Comparison of ENCODE assay signal across 9 mouse cellular contexts in the genomic region with DNA sequence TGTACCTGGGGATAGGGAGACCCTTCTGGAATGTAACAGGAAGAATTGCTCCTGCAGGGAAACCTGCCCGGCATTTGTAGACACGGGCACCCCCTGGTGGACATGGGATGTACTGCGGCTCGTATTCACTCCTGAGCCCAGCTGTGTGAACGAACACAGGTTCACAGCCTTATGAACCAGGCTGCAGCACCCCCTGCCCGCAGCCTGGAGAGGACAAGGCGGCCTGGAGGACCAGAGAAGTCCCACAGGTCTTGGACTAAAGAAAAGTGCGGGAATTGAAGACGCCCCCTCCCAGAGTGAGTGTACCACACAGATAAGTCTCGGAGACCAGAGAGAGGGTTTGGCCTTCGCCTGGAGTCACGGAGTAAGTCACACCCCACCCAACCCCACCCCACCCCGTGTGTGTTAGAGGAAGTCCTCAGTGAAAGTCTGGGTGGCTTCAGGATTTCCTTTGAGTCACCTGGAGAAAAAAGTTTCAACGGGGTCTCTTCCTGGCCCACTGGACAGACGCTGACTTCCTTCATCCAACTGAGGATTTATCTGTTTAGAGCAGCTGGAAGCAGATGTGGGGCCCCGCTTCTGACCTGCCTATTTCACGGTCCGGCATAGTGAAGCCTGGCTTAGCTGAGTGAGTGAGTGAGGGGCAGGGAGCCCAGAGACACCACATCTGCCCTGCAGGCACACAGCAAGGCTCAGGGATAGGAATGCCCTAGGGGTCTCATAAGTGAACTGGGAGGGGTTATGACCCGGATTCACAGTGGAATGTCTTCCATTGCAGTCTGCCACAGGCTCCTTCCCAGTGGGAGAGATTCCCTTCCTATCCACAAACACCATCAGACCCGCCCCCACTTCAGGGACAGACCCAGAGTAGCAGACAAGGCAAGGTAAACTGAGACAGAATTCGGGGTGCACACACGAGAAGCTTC. TPM values are rescaled to one million over a fixed set of nuclear protein-coding genes. Genes with fewer than 3 reads are reported as not detected.
DNase-seq lines count a peak whose midpoint lies in the region; ATAC-seq and TF ChIP-seq lines count a peak whose summit lies in the region.
"Had no signal": no experiment of that assay in that cellular context is flagged by ENCODE, and none has a peak within 500 bp of the region (broad histone marks: within the 10 kb centered on the region; RNA-seq: fewer than 3 reads in every experiment).

No protein-coding gene starts in this region.

- peak overlapping the region; percentile 67 for H3K9ac ChIP-seq in MEL (ENCODE audit: control insufficient read depth, low read depth, low read length, poor library complexity, severe bottlenecking)
- no peak overlapping the region for H3K9ac ChIP-seq in hindbrain, embryonic 14.5 days
- H3K9ac ChIP-seq: lung, embryonic 15.5 days had no signal

- H3K4me2 ChIP-seq in hindbrain, embryonic 14.5 days (replicated peaks), result no peak overlapping the region
- H3K4me2 ChIP-seq: lung, embryonic 15.5 days had no signal

- H3K4me1 ChIP-seq in MEL (ENCODE audit: control insufficient read depth in 1 of 2, insufficient read depth in 2 of 2, low read length in 2 of 2), result peaks cover 0 to 7% of the 10 kb centered on the region in 2 experiments; a peak in 1 of 4 replicates
- H3K4me1 ChIP-seq in hindbrain, embryonic 14.5 days (replicated peaks; ENCODE audit: control insufficient read depth, insufficient read depth, low read length), result peaks cover 3% of the 10 kb centered on the region; the same call in 1 of the 2 replicates

- peak overlapping the region; percentile 43 for H3K27ac ChIP-seq in MEL (ENCODE audit: control insufficient read depth, low read depth, low read length)
- H3K27ac ChIP-seq in hindbrain, embryonic 14.5 days, result no peak overlapping the region
- H3K27ac ChIP-seq: lung, embryonic 15.5 days had no signal

- peaks cover 0 to 11% of the 10 kb centered on the region in 2 experiments; a peak in 2 of 4 replicates for H3K36me3 ChIP-seq in MEL (ENCODE audit: control insufficient read depth in 1 of 2, insufficient read depth in 2 of 2, low read length in 2 of 2)
- no peaks in the 10 kb centered on the region for H3K36me3 ChIP-seq in hindbrain, embryonic 14.5 days (replicated peaks; ENCODE audit: control insufficient read depth, insufficient read depth)
- H3K36me3 ChIP-seq: lung, embryonic 15.5 days had no signal

- peak; percentile 92 for DNase-seq in MEL (ENCODE audit: low read depth, low spot score)
- peak; percentile 82 for DNase-seq in cerebellum, adult 11-12 months
- DNase-seq in frontal cortex, postnatal 25 days (ENCODE audit: low spot score in 2 of 2), result peak; percentile 95 to 98
- peak; percentile 95 for DNase-seq in hindbrain, embryonic 14.5 days (ENCODE audit: low spot score)
- DNase-seq in layer of hippocampus, postnatal 25 days (ENCODE audit: extremely low spot score in 1 of 2, low spot score in 1 of 2), result peak; percentile 96 to 99
- DNase-seq in lung, postnatal 4 days, result peak; percentile 86 to 93
- peak; percentile 79 for DNase-seq in retina, postnatal 7 days (ENCODE audit: low read depth, low spot score)
- peak; percentile 87 to 93 for DNase-seq in thymus, postnatal 36 days

- no peak for TF ChIP-seq POLR2A in MEL (IDR thresholded peaks at IDR 0.05; ENCODE audit: control insufficient read depth in 1 of 2, insufficient read depth in 1 of 2, low read depth in 1 of 2, low read length in 2 of 2, poor library complexity in 1 of 2)

- peak overlapping the region; percentile 49 to 58 for H3K4me3 ChIP-seq in MEL (ENCODE audit: control insufficient read depth in 1 of 2, insufficient read depth in 1 of 2, low read depth in 2 of 2, low read length in 2 of 2)
- no peak overlapping the region for H3K4me3 ChIP-seq in hindbrain, embryonic 14.5 days (replicated peaks; ENCODE audit: low read length)
- H3K4me3 ChIP-seq: lung, embryonic 15.5 days had no signal

- no peak for TF ChIP-seq EP300 in MEL (IDR thresholded peaks at IDR 0.05; ENCODE audit: low read depth in 1 of 2, low read length in 2 of 2)

- H3K79me2 ChIP-seq in MEL (ENCODE audit: control insufficient read depth, insufficient read depth, low read length, poor library complexity), result no peaks in the 10 kb centered on the region; the same call in 1 of the 2 replicates

- peak; percentile 61 for TF ChIP-seq RAD21 in MEL (IDR thresholded peaks at IDR 0.05; ENCODE audit: low read depth, low read length)

- H3K27me3 ChIP-seq in MEL (ENCODE audit: control insufficient read depth in 1 of 2, insufficient read depth in 2 of 2, low read length in 2 of 2), result no peaks in the 10 kb centered on the region
- H3K27me3 ChIP-seq in hindbrain, embryonic 14.5 days (ENCODE audit: control insufficient read depth, insufficient read depth, low read length), result no peaks in the 10 kb centered on the region

- WGBS in hindbrain, embryonic 14.5 days, result 42% methylated on average over 22 of the region's 22 CpGs

- no peaks in the 10 kb centered on the region for H3K9me3 ChIP-seq in MEL (replicated peaks; ENCODE audit: insufficient read depth, low read length)
- H3K9me3 ChIP-seq in hindbrain, embryonic 14.5 days (ENCODE audit: control insufficient read depth, low read length), result no peaks in the 10 kb centered on the region
- H3K9me3 ChIP-seq: lung, embryonic 15.5 days had no signal

- ATAC-seq in hindbrain, embryonic 14.5 days (ENCODE audit: low FRiP score), result no peak; the same call in 1 of the 2 replicates

- TF ChIP-seq CTCF in MEL (IDR thresholded peaks at IDR 0.05 in 2 of 3, conservative IDR thresholded peaks at IDR 0.05 in 1 of 3; ENCODE audit: control insufficient read depth in 1 of 3, insufficient read depth in 1 of 3, low read depth in 2 of 3, low read length in 3 of 3, poor library complexity in 1 of 3, severe bottlenecking in 1 of 3), result peak; percentile 69 to 87 (median 84)

TF ChIP-seq in MEL, 35 proteins besides CTCF, POLR2A, EP300 and RAD21 (continues in another document):
- TF ChIP-seq CHD1 (IDR thresholded peaks at IDR 0.05; ENCODE audit: low read depth, low read length) (no peak), POLR2AphosphoS5 (IDR thresholded peaks at IDR 0.05; ENCODE audit: borderline replicate concordance, low read depth, low read length) (no peak), ZMIZ1 (IDR thresholded peaks at IDR 0.05; ENCODE audit: low read depth, low read length) (0 out of 2 replicates have a peak, but pooled peaks have one; percentile 24), USF1 (IDR thresholded peaks at IDR 0.05; ENCODE audit: low read depth, low read length) (no peak), SIN3A (IDR thresholded peaks at IDR 0.05; ENCODE audit: low read length) (peak; percentile 68), ZNF384 (IDR thresholded peaks at IDR 0.05; ENCODE audit: low read depth, low read length) (no peak), ELF1 (IDR thresholded peaks at IDR 0.05; ENCODE audit: low read depth, low read length) (0 out of 2 replicates have a peak, but pooled peaks have one; percentile 35), ZC3H11A (IDR thresholded peaks at IDR 0.05; ENCODE audit: low read depth, low read length) (peak; percentile 46), GATA1 (IDR thresholded peaks at IDR 0.05; ENCODE audit: low read depth, low read length) (no peak), MAX (IDR thresholded peaks at IDR 0.05; ENCODE audit: low read length) (no peak), MEF2A (IDR thresholded peaks at IDR 0.05; ENCODE audit: extremely low read depth, insufficient replicate concordance, low read depth, low read length, poor library complexity, severe bottlenecking) (no peak), TAL1 (IDR thresholded peaks at IDR 0.05; ENCODE audit: low read length) (no peak), NRF1 (IDR thresholded peaks at IDR 0.05; ENCODE audit: insufficient read depth, low read depth, low read length, poor library complexity, severe bottlenecking) (no peak), TBP (IDR thresholded peaks at IDR 0.05; ENCODE audit: low read depth, low read length) (no peak), TCF12 (IDR thresholded peaks at IDR 0.05; ENCODE audit: low read depth, low read length) (no peak), ETS1 (IDR thresholded peaks at IDR 0.05; ENCODE audit: low read depth, low read length) (0 out of 2 replicates have a peak, but pooled peaks have one; percentile 35), USF2 (IDR thresholded peaks at IDR 0.05; ENCODE audit: borderline replicate concordance in 1 of 2, insufficient read depth in 1 of 2, low read depth in 1 of 2, low read length in 2 of 2) (no peak)

RNA-seq across cellular contexts. Expression of a gene that starts 1.9 kb away (rescaled TPM):
- total RNA-seq in MEL (2012; rRNA removed), result 10.0 and 13.1 TPM in 2 replicates
- polyA plus RNA-seq in MEL (2012; ENCODE audit: insufficient read depth in 1 of 2, insufficient read length in 2 of 2, low read depth in 1 of 2, low replicate concordance in 2 of 2, missing spikeins in 1 of 2), result 10 to 100 TPM in 1 of 2 experiments, not detected in 1; 22.5 TPM
- 7.2 and 8.7 TPM in 2 replicates for polyA plus RNA-seq in hindbrain, embryonic 14.5 days (2014; fragmentation: Nextera tagmentation; extraction: Ambion mirVana)
- total RNA-seq in layer of hippocampus, postnatal 25 days (2021), result 10 to 100 TPM; 15.0 to 18.7 TPM

RNA-seq across cellular contexts. Expression of a gene that starts 21.6 kb away (rescaled TPM):
- 7.3 and 8.9 TPM in 2 replicates for total RNA-seq in MEL (2012; rRNA removed)
- polyA plus RNA-seq in MEL (2012; ENCODE audit: insufficient read depth in 1 of 2, insufficient read length in 2 of 2, low read depth in 1 of 2, low replicate concordance in 2 of 2, missing spikeins in 1 of 2), result 10 to 100 TPM in 1 of 2 experiments, not detected in 1; 10.7 TPM
- 10.0 and 14.3 TPM in 2 replicates for polyA plus RNA-seq in hindbrain, embryonic 14.5 days (2014; fragmentation: Nextera tagmentation; extraction: Ambion mirVana)
- 10 to 100 TPM; 19.4 to 22.4 TPM for total RNA-seq in layer of hippocampus, postnatal 25 days (2021)

RNA-seq across cellular contexts. Expression of a gene that starts 32.3 kb away (rescaled TPM):
- 47.5 and 47.6 TPM in 2 replicates for total RNA-seq in MEL (2012; rRNA removed)
- 10 to 100 TPM in 1 of 2 experiments, not detected in 1; 87.1 TPM for polyA plus RNA-seq in MEL (2012; ENCODE audit: insufficient read depth in 1 of 2, insufficient read length in 2 of 2, low read depth in 1 of 2, low replicate concordance in 2 of 2, missing spikeins in 1 of 2)
- polyA plus RNA-seq in hindbrain, embryonic 14.5 days (2014; fragmentation: Nextera tagmentation; extraction: Ambion mirVana), result 155 and 158 TPM in 2 replicates
- 10 to 100 TPM; 92.7 to 95.6 TPM for total RNA-seq in layer of hippocampus, postnatal 25 days (2021)

RNA-seq across cellular contexts. Expression of a gene that starts 33.2 kb away (rescaled TPM):
- 1.2 and 1.4 TPM in 2 replicates for total RNA-seq in MEL (2012; rRNA removed)
- polyA plus RNA-seq in MEL (2012; ENCODE audit: insufficient read depth in 1 of 2, insufficient read length in 2 of 2, low read depth in 1 of 2, low replicate concordance in 2 of 2, missing spikeins in 1 of 2), result 1 to 10 TPM in 1 of 2 experiments, not detected in 1; 2.2 TPM
- 0.09 TPM in 1 of 2 replicates, not detected in the other for polyA plus RNA-seq in hindbrain, embryonic 14.5 days (2014; fragmentation: Nextera tagmentation; extraction: Ambion mirVana)
- total RNA-seq in layer of hippocampus, postnatal 25 days (2021), result 1 to 10 TPM in 1 of 2 experiments, under 1 TPM in 1; 0.94 to 1.4 TPM

RNA-seq across cellular contexts. Expression of a gene that starts 36.6 kb away (rescaled TPM):
- 10.4 and 13.5 TPM in 2 replicates for total RNA-seq in MEL (2012; rRNA removed)
- 10 to 100 TPM in 1 of 2 experiments, not detected in 1; 54.7 TPM for polyA plus RNA-seq in MEL (2012; ENCODE audit: insufficient read depth in 1 of 2, insufficient read length in 2 of 2, low read depth in 1 of 2, low replicate concordance in 2 of 2, missing spikeins in 1 of 2)
- 23.3 and 26.6 TPM in 2 replicates for polyA plus RNA-seq in hindbrain, embryonic 14.5 days (2014; fragmentation: Nextera tagmentation; extraction: Ambion mirVana)
- 100 to 1,000 TPM; 411 to 437 TPM for total RNA-seq in layer of hippocampus, postnatal 25 days (2021)
